Mouse (Mus musculus) liver, postnatal 0 days (tissue): ENCODE data around the gene Tmem14a. TPM values are rescaled to one million over a fixed set of nuclear protein-coding genes. Genes with fewer than 3 reads are reported as not detected.

Experiments used
- ATAC-seq: fragments of 200-750 bp; cut with Nextera tagmentation; 2 replicates; pipeline ENCODE4 v1.8.0; 2017; ENCODE audit warnings: mild to moderate bottlenecking, moderate library complexity
- DNase-seq: peaks from one replicate; pipeline ENCODE4 v3.0.0-alpha.2; 2016
- H3K27ac ChIP-seq: fragments of 300-500 bp; sonication (generic); 2 replicates; pipeline ENCODE4 v1.5.1; 2014; ENCODE audit warnings: antibody characterized with exemption, moderate library complexity, mild to moderate bottlenecking, low read depth
- H3K27me3 ChIP-seq: fragments of 300-500 bp; sonication (generic); 2 replicates; pipeline ENCODE4 v1.6.1; 2014; ENCODE audit warnings: low read length, control low read depth, mixed read lengths; ENCODE audit not compliant: insufficient read depth
- H3K36me3 ChIP-seq: fragments of 300-500 bp; sonication (generic); replicated peaks from 2 replicates; pipeline ENCODE4 v1.6.1; 2014; ENCODE audit warnings: mild to moderate bottlenecking, control low read depth, low read length, moderate library complexity, mixed read lengths; ENCODE audit not compliant: insufficient read depth
- H3K4me1 ChIP-seq: fragments of 300-500 bp; sonication (generic); 2 replicates; pipeline ENCODE4 v1.6.1; 2014; ENCODE audit warnings: antibody characterized with exemption, mild to moderate bottlenecking, control low read depth; ENCODE audit not compliant: insufficient read depth
- H3K4me2 ChIP-seq: fragments of 300-500 bp; sonication (generic); 2 replicates; pipeline ENCODE4 v1.6.1; 2014; ENCODE audit warnings: low read depth, mild to moderate bottlenecking, low read length, moderate library complexity, mixed read lengths
- H3K4me3 ChIP-seq: fragments of 300-500 bp; sonication (generic); 2 replicates; pipeline ENCODE4 v1.5.1; 2014; ENCODE audit warnings: low read depth, low read length
- H3K9ac ChIP-seq: fragments of 300-500 bp; sonication (generic); replicated peaks from 2 replicates; pipeline ENCODE4 v1.6.1; 2014; ENCODE audit warnings: mild to moderate bottlenecking, moderate library complexity
- H3K9me3 ChIP-seq: fragments of 300-500 bp; sonication (generic); 2 replicates; pipeline ENCODE4 v1.6.1; 2016; ENCODE audit warnings: mild to moderate bottlenecking, control low read depth, low read length, mixed read lengths
- CTCF ChIP-seq: sonication (generic); IDR thresholded peaks from 2 replicates; pipeline ENCODE4 v1.5.1; 2016; ENCODE audit warnings: antibody characterized with exemption, low read depth
- EP300 ChIP-seq: IDR thresholded peaks from 2 replicates; pipeline ENCODE4 v1.6.1; 2016; ENCODE audit warnings: antibody characterized with exemption, low read depth, mild to moderate bottlenecking
- WGBS: fragments of 180-500 bp; shearing (Covaris S2); extraction: QIAGEN DNeasy Blood & Tissue Kit; methylation state at CpG from one replicate; pipeline ENCODE4 v1.1.7; 2014; ENCODE audit not compliant: insufficient replicate concordance; 5-methylcytosine and 5-hydroxymethylcytosine counted together
- polyA plus RNA-seq: library from polyadenylated mRNA; unstranded; fragments of >200 nt; fragmentation: Nextera tagmentation; extraction: Ambion mirVana; gene quantifications from 2 replicates; pipeline ENCODE4 v1.2.1, GENCODE M21; 2015

Gene Tmem14a
- polyA plus RNA-seq, 1 experiment from 2014 or later: 1.9 TPM

- WGBS: 48% methylated on average over 4 of the region's 4 CpGs
- TF ChIP-seq EP300 (no peak), CTCF (no peak)
- Histone ChIP-seq H3K27ac (no peak overlapping the region), H3K4me2 (peak overlapping the region; percentile 65), H3K4me3 (no peak overlapping the region), H3K4me1 (peaks cover 8% of the 10 kb centered on the region), H3K9ac (no peak overlapping the region), H3K9me3 (no peaks in the 10 kb centered on the region), H3K36me3 (no peaks in the 10 kb centered on the region), H3K27me3 (no peaks in the 10 kb centered on the region)
- ATAC-seq (no peak), DNase-seq (no peak)
These were observed 26.1 kb downstream of the Tmem14a start for GRCm38 (mm10) chr1:21244290-21244960.

DNA sequence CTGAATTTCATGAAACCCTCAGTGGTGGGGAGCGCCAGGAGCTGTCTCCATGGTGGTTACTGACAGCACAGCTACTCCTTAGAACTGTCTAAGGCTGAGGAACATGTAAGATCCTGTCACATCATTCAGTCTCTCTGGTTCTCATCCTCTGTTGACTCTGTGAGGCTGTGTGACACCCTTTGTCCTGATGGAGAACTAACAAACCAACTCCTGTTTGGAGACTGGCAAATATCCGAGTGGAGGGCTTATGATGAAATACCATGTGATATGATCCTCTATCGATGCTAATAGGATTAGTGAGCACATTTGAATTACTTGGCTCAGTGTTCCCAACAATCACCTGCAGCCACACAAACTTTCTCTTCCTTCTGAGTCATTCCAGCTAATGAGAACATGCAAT is 27.8 kb downstream of the Tmem14a start:
- 59% methylated on average over 3 of the region's 3 CpGs for WGBS
- H3K4me2 ChIP-seq: no peak overlapping the region
- H3K36me3 ChIP-seq: no peaks in the 10 kb centered on the region
- DNase-seq (no peak), ATAC-seq (0 out of 2 replicates have a peak, but pooled peaks have one; percentile 46)
- TF ChIP-seq EP300 (no peak), CTCF (no peak)
- H3K9ac ChIP-seq: no peak overlapping the region
- no peaks in the 10 kb centered on the region for H3K27me3 ChIP-seq
- no peaks in the 10 kb centered on the region for H3K4me1 ChIP-seq
- H3K4me3 ChIP-seq: no peak overlapping the region
- H3K27ac ChIP-seq: no peak overlapping the region
- no peaks in the 10 kb centered on the region for H3K9me3 ChIP-seq

DNA sequence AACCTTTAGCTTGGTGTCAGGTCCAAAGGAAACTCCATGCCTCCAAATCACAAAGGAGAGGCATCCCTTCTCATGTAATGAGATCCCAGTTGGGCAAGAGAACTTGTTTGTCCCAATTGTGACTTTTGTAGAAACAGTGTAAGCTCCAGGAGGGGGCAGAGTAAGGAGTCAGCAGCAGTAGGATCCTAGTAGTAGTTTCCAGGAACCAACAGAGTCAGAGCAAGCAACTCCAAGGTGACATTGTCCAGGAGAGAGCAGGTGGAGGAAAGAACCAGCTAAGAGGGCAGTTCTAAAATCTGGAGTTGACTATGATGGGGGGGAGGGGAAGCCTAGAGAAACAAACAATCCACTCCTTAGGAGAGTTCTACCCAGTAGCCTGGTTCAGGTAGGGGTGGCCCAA is 29.5 kb downstream of the Tmem14a start:
- ATAC-seq (no peak), DNase-seq (no peak)
- Histone ChIP-seq H3K4me2 (no peak overlapping the region), H3K9ac (no peak overlapping the region), H3K27me3 (no peaks in the 10 kb centered on the region), H3K4me1 (no peaks in the 10 kb centered on the region), H3K9me3 (no peaks in the 10 kb centered on the region), H3K4me3 (no peak overlapping the region), H3K36me3 (no peaks in the 10 kb centered on the region), H3K27ac (peak overlapping the region; percentile 9; the same call in 1 of the 2 replicates)
- TF ChIP-seq EP300 (no peak), CTCF (no peak)

- no peaks in the 10 kb centered on the region for H3K27me3 ChIP-seq
- no peak overlapping the region for H3K4me2 ChIP-seq
- H3K9ac ChIP-seq: 0 out of 2 replicates have a peak overlapping the region, but pooled peaks have one; percentile 11
- WGBS: 64% methylated on average over 9 of the region's 9 CpGs
- TF ChIP-seq EP300: no peak
- TF ChIP-seq CTCF: no peak
- no peak overlapping the region for H3K4me3 ChIP-seq
- no peaks in the 10 kb centered on the region for H3K36me3 ChIP-seq
- H3K9me3 ChIP-seq: no peaks in the 10 kb centered on the region
- H3K4me1 ChIP-seq: no peaks in the 10 kb centered on the region; the same call in 1 of the 2 replicates
- no peak overlapping the region for H3K27ac ChIP-seq
- DNase-seq (no peak), ATAC-seq (no peak)
These were observed 30.4 kb downstream of the Tmem14a start for GRCm38 (mm10) chr1:21248560-21249390.

DNA sequence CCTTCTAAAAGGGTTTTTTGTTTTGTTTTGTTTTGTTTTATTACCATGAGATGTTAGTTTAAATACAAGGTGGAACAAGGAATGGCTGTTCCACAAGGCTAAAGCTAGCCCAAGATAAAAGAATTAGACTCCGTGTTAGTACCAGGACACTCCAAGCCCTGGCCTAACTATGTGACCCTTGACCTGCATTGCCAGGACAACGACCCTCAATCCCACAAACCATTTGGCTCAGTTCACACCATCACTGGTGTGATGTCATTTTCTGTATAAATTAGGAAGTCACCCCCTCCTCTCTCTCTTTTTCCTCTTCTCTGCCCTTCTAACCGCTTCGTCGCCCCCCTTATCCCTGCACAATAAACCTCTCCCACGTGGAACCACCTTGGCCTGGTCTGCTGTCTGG is 33.3 kb downstream of the Tmem14a start:
- no peak overlapping the region for H3K9ac ChIP-seq
- no peaks in the 10 kb centered on the region for H3K27me3 ChIP-seq
- H3K4me2 ChIP-seq: no peak overlapping the region
- DNase-seq: no peak
- ATAC-seq: no peak
- H3K27ac ChIP-seq: no peak overlapping the region
- no peak overlapping the region for H3K4me3 ChIP-seq
- H3K4me1 ChIP-seq: no peaks in the 10 kb centered on the region; the same call in 1 of the 2 replicates
- H3K9me3 ChIP-seq: no peaks in the 10 kb centered on the region
- TF ChIP-seq CTCF (no peak), EP300 (no peak)
- WGBS: 76% methylated on average over 6 of the region's 6 CpGs
- H3K36me3 ChIP-seq: no peaks in the 10 kb centered on the region

- DNase-seq (no peak), ATAC-seq (no peak)
- no peaks in the 10 kb centered on the region for H3K27me3 ChIP-seq
- H3K36me3 ChIP-seq: no peaks in the 10 kb centered on the region; the same call in 1 of the 2 replicates
- 67% methylated on average over 10 of the region's 10 CpGs for WGBS
- no peaks in the 10 kb centered on the region for H3K9me3 ChIP-seq
- no peak overlapping the region for H3K4me3 ChIP-seq
- TF ChIP-seq EP300: no peak
- no peak overlapping the region for H3K9ac ChIP-seq
- peak overlapping the region; percentile 30; the same call in 1 of the 2 replicates for H3K27ac ChIP-seq
- H3K4me1 ChIP-seq: no peaks in the 10 kb centered on the region; the same call in 1 of the 2 replicates
- H3K4me2 ChIP-seq: no peak overlapping the region
These were observed 34.4 kb downstream of the Tmem14a start for GRCm38 (mm10) chr1:21252566-21253302.
